10 mouse cellular contexts compared by ENCODE assay signal in the genomic region with DNA sequence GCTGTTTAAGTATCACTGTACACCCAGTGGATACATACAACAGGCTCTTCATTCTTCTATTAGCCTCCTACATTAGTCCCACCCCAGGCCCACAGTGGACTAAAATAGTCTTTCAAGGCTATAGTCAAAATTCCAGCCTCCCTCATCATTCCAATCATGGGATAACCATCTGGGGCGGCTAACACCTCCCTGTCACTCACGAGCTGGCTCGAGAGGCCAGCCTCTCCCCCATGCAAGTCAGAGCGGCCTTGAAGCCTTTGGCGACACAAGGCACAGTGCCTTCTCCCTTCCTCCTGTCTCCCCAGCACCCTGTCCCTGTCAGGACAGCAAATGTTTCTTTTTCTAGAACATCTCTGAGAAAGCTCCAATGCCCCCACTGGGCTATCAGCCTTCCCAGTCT.
"Had no signal": no experiment of that assay in that cellular context is flagged by ENCODE, and none has a peak within 500 bp of the region (broad histone marks: within the 10 kb centered on the region; RNA-seq: fewer than 3 reads in every experiment).

No protein-coding gene starts in this region.

- H3K36me3 ChIP-seq: kidney, embryonic 15.5 days; limb, embryonic 13.5 days; midbrain, embryonic 13.5 days; neural tube, embryonic 12.5 days; stomach, embryonic 15.5 days had no signal

- H3K4me1 ChIP-seq: kidney, embryonic 15.5 days; limb, embryonic 13.5 days; midbrain, embryonic 13.5 days; neural tube, embryonic 12.5 days; stomach, embryonic 15.5 days had no signal

- H3K4me2 ChIP-seq: kidney, embryonic 15.5 days; limb, embryonic 13.5 days; midbrain, embryonic 13.5 days; neural tube, embryonic 12.5 days; stomach, embryonic 15.5 days had no signal

- H3K27me3 ChIP-seq: kidney, embryonic 15.5 days; limb, embryonic 13.5 days; midbrain, embryonic 13.5 days; neural tube, embryonic 12.5 days; stomach, embryonic 15.5 days had no signal

- DNase-seq: kidney, postnatal 14 days; left cerebral cortex, postnatal 4 days; right cerebral cortex, postnatal 14 days; thymus, postnatal 4 days had no signal

- H3K9me3 ChIP-seq: kidney, embryonic 15.5 days; limb, embryonic 13.5 days; midbrain, embryonic 13.5 days; neural tube, embryonic 12.5 days; stomach, embryonic 15.5 days had no signal

- H3K9ac ChIP-seq: kidney, embryonic 15.5 days; limb, embryonic 13.5 days; liver, embryonic 14.5 days; midbrain, embryonic 13.5 days; neural tube, embryonic 12.5 days; stomach, embryonic 15.5 days had no signal

- ATAC-seq: midbrain, embryonic 13.5 days had no signal

- H3K27ac ChIP-seq: kidney, embryonic 15.5 days; limb, embryonic 13.5 days; liver, embryonic 14.5 days; midbrain, embryonic 13.5 days; neural tube, embryonic 12.5 days; stomach, embryonic 15.5 days had no signal

- H3K4me3 ChIP-seq: kidney, embryonic 15.5 days; limb, embryonic 13.5 days; midbrain, embryonic 13.5 days; neural tube, embryonic 12.5 days; stomach, embryonic 15.5 days had no signal
